Mouse (Mus musculus) CD4-positive, CD25-positive, alpha-beta regulatory T cell, adult 4 months (primary cell): ENCODE results near the gene Mrpl43. TPM values are rescaled to one million over a fixed set of nuclear protein-coding genes. Genes with fewer than 3 reads are reported as not detected.
"Not testable (repeated sequence)": the region's sequence is repeated elsewhere in the genome, so short reads cannot be mapped to it uniquely, and the experiment has no call there.

ENCODE experiments used
- ATAC-seq: one replicate; pipeline ENCODE4 v1.8.0; 2017
- polyA plus RNA-seq, 2 experiments: library from polyadenylated mRNA; unstranded; fragments of 100-300 nt; shearing (Covaris generic); gene quantifications; one replicate each; pipeline ENCODE4 v1.2.1; 2017

The Mrpl43 gene
- 10 to 100 TPM; 45.8 to 63.1 TPM for polyA plus RNA-seq

- peak; percentile 96 for ATAC-seq
Measured at GRCm38 (mm10) chr19:45005957-45006712, at the start of gene Mrpl43. TSS of gene Mrpl43 (minus strand) at chr19:45006442.

- no peak for ATAC-seq
Measured at GRCm38 (mm10) chr19:45054892-45055690, 48.8 kb upstream of the Mrpl43 start.

GRCm38 (mm10) chr19:45053451-45053850 lies 47.2 kb upstream of the Mrpl43 start:
- ATAC-seq = no peak

GRCm38 (mm10) chr19:45049523-45049922 lies 43.3 kb upstream of the Mrpl43 start:
- no peak for ATAC-seq

- ATAC-seq = no peak
Measured at GRCm38 (mm10) chr19:45048644-45049365, 42.6 kb upstream of the Mrpl43 start.

- ATAC-seq = peak; percentile 78
Measured at GRCm38 (mm10) chr19:45047935-45048643, 41.8 kb upstream of the Mrpl43 start.

- ATAC-seq = peak; percentile 84
Measured at GRCm38 (mm10) chr19:45047417-45047934, 41.2 kb upstream of the Mrpl43 start, which contains the start of gene Sfxn3. TSS of gene Sfxn3 (plus strand) at chr19:45047503.

- ATAC-seq = peak; percentile 36
Measured at GRCm38 (mm10) chr19:45046523-45047321, 40.5 kb upstream of the Mrpl43 start.

- ATAC-seq = no peak
Measured at GRCm38 (mm10) chr19:45045651-45046050, 39.4 kb upstream of the Mrpl43 start, which contains the start of gene Pdzd7. TSS of gene Pdzd7 (minus strand) at chr19:45045717.

GRCm38 (mm10) chr19:45045236-45045635 lies 39.0 kb upstream of the Mrpl43 start:
- no peak for ATAC-seq

- ATAC-seq = no peak
Measured at GRCm38 (mm10) chr19:45044389-45044927, 38.2 kb upstream of the Mrpl43 start.

- no peak for ATAC-seq
Measured at GRCm38 (mm10) chr19:45040214-45040613, 34.0 kb upstream of the Mrpl43 start.

GRCm38 (mm10) chr19:45038198-45038597 lies 32.0 kb upstream of the Mrpl43 start:
- ATAC-seq = not testable (repeated sequence)

GRCm38 (mm10) chr19:45036867-45037266 lies 30.6 kb upstream of the Mrpl43 start:
- ATAC-seq = no peak

- ATAC-seq = peak; percentile 66
Measured at GRCm38 (mm10) chr19:45032570-45033332, 26.5 kb upstream of the Mrpl43 start.

- peak; percentile 68 for ATAC-seq
Measured at GRCm38 (mm10) chr19:45031780-45032179, 25.5 kb upstream of the Mrpl43 start.

- ATAC-seq = peak; percentile 44
Measured at GRCm38 (mm10) chr19:45030746-45031693, 24.8 kb upstream of the Mrpl43 start.

- peak; percentile 36 for ATAC-seq
Measured at GRCm38 (mm10) chr19:45030111-45030510, 23.9 kb upstream of the Mrpl43 start.

- no peak for ATAC-seq
Measured at GRCm38 (mm10) chr19:45029571-45029970, 23.3 kb upstream of the Mrpl43 start.
